Mouse (Mus musculus) frontal cortex, postnatal 10 days (tissue): ENCODE data around the gene Car5a.
A peak's percentile ranks its signal among the peaks of the same experiment; 100 is the strongest.

Source experiments
- DNase-seq, 2 experiments: peaks; one replicate each; pipeline ENCODE4 v3.0.0; 2022; ENCODE audit warnings: low spot score in 2 of 2, mixed read lengths in 1 of 2

The Car5a gene

GRCm38 (mm10) chr8:121955825-121956500 lies 11.3 kb upstream of the Car5a start:
- DNase-seq, result no peak

GRCm38 (mm10) chr8:121954981-121955555 lies 10.4 kb upstream of the Car5a start:
- DNase-seq, result no peak

- DNase-seq, result no peak
Measured at GRCm38 (mm10) chr8:121953821-121954545, 9.3 kb upstream of the Car5a start.

- DNase-seq, result no peak
Measured at GRCm38 (mm10) chr8:121952800-121953199, 8.1 kb upstream of the Car5a start.

- DNase-seq, result no peak
Measured at GRCm38 (mm10) chr8:121952122-121952521, 7.4 kb upstream of the Car5a start.

GRCm38 (mm10) chr8:121951656-121952009 lies 6.9 kb upstream of the Car5a start:
- DNase-seq, result no peak

- DNase-seq, result peak; percentile 65 to 69
Measured at GRCm38 (mm10) chr8:121950749-121951655, 6.3 kb upstream of the Car5a start.

- peak; percentile 98 for DNase-seq
Measured at GRCm38 (mm10) chr8:121949941-121950748, 5.4 kb upstream of the Car5a start.

GRCm38 (mm10) chr8:121949222-121949800 lies 4.6 kb upstream of the Car5a start, which contains the start of gene Banp:
Gene Banp, plus strand, starts transcription at chr8:121949750.
- DNase-seq, result no peak

GRCm38 (mm10) chr8:121948321-121949145 lies 3.8 kb upstream of the Car5a start:
- no peak for DNase-seq

- DNase-seq, result peak; percentile 86 to 88
Measured at GRCm38 (mm10) chr8:121947753-121948141, 3.0 kb upstream of the Car5a start.

- DNase-seq, result no peak
Measured at GRCm38 (mm10) chr8:121947047-121947752, 2.5 kb upstream of the Car5a start.

GRCm38 (mm10) chr8:121946351-121946750 lies 1.6 kb upstream of the Car5a start:
- no peak for DNase-seq

- no peak for DNase-seq
Measured at GRCm38 (mm10) chr8:121943716-121944115, 988 bp downstream of the Car5a start.

GRCm38 (mm10) chr8:121943057-121943540 lies 1.6 kb downstream of the Car5a start:
- DNase-seq, result no peak

- DNase-seq, result no peak
Measured at GRCm38 (mm10) chr8:121938732-121939131, 6.0 kb downstream of the Car5a start.

- no peak for DNase-seq
Measured at GRCm38 (mm10) chr8:121936391-121936790, 8.3 kb downstream of the Car5a start.

- DNase-seq, result peak; percentile 77 to 83
Measured at GRCm38 (mm10) chr8:121935341-121936294, 9.1 kb downstream of the Car5a start.
